Mouse (Mus musculus) spleen, adult 18-20 months (tissue): ENCODE measurements around the gene Ccpg1.
A peak's percentile ranks its signal among the peaks of the same experiment; 100 is the strongest.

Source experiments
- DNase-seq, 2 experiments: peaks; one replicate each; pipeline ENCODE4 v3.0.0; 2022; ENCODE audit warnings: mixed read lengths in 2 of 2

The Ccpg1 gene

GRCm38 (mm10) chr9:72996806-72997205 is 11.6 kb downstream of the Ccpg1 start:
- DNase-seq = no peak

DNA sequence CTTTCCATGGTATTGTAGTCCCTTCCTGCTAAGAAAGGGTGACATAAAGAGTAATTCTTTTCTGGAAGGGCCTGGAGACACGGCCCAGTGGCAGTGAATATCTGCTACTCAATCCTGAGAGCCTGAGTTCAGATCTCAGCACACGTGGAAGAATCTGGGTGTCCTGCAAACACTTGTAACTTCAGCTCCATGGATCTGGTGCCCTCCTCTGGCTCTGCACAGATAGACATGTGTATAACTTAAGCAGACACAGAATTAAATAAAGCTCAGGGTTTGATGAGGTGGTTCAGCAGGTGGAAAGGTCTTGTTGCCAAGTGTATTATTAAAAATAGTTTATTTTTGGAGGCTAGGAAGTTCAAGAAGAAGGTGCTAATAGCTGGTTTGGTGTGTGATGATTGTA is 15.3 kb downstream of the Ccpg1 start:
- no peak for DNase-seq

DNA sequence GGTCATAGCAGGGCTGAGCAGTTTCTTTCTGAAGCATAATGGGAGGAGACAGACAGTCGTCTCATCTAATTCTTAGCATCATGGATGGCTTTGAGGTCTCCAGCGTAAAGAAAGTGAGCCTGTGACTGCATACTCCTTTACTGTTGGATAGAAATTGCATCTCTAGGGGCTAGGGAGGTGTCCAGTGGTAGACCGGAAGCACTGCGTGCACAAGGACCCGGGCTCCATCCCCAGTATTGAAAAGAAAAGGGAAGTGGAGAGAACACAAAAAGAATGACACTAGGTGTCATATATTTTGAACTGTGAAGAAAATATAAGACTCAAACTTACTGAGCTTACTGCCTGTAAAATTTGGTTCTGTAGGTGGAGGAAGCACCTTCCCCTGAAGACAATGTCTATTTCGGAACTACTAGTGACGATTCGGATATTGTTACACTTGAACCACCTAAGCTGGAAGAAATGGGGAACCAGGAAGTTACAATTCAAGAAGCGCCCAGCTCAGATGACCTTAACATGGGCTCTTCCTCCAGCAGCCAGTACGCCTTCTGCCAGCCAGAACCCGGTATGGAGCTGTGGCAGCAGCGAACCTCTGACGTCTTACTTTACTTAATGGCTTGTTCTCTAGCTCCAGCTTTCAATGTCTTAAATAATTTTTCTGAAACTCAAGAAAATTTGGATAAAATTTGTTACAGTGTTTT is 16.2 kb downstream of the Ccpg1 start:
- no peak for DNase-seq

DNA sequence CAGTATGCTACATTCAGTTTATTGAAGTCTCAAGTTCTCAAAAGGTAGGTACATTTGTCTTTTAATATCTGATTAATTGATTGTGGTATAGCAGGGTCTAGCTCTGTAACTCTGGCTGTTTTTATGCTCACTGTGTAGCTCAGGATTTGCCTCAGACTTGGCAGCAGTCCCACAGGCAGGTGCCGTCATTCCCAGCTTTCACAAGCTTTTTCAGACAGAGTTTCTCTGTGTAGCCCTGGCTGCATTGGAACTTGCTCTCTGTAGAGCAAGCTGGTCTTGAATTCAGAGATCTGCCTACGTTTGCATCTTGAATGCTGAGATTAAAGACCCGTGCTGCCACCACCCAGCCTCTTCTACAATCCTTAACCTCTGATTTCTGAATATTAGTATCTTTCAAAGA is 16.9 kb downstream of the Ccpg1 start:
- DNase-seq = no peak

DNA sequence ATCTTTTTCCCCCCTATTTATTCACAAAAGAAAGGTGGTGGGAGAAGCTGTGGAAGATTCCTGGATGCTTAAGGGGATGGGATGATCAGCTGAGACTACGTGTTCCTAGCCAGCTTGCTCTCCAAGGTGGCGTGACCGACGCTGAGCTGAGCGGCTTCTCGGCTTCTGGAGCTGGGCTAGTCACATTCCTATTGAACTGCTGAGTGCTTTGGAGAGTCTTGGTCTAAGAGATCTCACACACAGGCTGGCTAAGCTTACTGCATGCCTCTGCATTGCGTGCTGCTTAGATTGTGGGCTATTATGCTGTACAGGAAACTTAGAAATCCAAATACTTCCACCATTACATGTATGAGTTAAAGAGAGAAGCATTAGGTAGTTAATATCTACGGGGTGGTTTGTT is 18.8 kb downstream of the Ccpg1 start:
- DNase-seq = no peak

GRCm38 (mm10) chr9:73005106-73005505 is 19.9 kb downstream of the Ccpg1 start:
- DNase-seq = no peak

GRCm38 (mm10) chr9:73006175-73006574 is 20.9 kb downstream of the Ccpg1 start:
- DNase-seq = no peak

GRCm38 (mm10) chr9:73008384-73008783 is 23.2 kb downstream of the Ccpg1 start:
- DNase-seq = no peak

DNA sequence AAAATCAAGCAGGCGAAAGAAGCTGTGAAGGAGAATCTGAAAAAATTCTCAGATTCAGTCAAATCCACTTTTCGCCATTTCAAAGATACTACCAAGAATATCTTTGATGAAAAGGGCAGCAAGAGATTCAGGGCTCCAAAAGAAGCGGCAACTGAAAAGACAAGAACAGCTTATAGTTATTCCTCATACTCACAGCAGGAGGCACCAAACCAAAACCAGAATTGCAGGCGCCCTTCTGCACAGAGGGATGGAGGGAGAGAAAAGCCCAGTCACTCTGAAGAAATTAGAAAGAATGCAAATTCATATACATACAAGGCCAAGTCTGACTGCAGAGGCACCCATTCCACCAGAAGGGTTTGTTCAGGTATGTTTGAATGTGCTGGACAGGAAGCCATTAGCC is 27.4 kb downstream of the Ccpg1 start:
- no peak for DNase-seq

- no peak for DNase-seq
These were observed 29.5 kb downstream of the Ccpg1 start for GRCm38 (mm10) chr9:73014724-73015123.

- no peak for DNase-seq
These were observed 34.6 kb downstream of the Ccpg1 start for GRCm38 (mm10) chr9:73019841-73020240.

DNA sequence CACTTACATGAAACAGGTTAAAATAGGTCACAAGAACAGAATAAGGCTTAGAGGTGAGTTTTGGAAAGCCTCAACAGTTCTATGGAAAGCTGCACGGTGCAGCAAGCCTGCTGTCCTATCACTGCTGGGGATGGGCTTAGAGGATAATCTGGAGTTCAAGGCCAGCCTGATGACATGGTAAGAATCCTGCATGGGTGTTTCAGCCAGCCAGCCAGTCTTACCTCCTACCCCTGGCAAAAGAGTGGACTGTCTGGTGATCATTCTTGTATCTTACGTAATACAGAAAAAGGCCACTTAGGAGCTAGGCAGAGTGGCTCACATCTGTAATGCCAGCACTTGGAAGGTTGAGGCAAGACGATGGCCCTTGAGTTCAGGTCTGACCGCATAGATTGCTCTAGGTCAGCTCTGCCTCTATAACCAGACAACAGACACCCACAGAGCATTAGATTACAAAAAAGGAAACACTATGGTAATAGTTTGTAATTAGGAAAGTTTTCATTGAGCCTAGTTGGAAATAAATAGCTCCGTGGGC is 35.4 kb downstream of the Ccpg1 start:
- DNase-seq = no peak

- DNase-seq = no peak
These were observed 40.8 kb downstream of the Ccpg1 start for GRCm38 (mm10) chr9:73025818-73026636.

GRCm38 (mm10) chr9:73030443-73030842 is 45.2 kb downstream of the Ccpg1 start:
- DNase-seq = no peak

DNA sequence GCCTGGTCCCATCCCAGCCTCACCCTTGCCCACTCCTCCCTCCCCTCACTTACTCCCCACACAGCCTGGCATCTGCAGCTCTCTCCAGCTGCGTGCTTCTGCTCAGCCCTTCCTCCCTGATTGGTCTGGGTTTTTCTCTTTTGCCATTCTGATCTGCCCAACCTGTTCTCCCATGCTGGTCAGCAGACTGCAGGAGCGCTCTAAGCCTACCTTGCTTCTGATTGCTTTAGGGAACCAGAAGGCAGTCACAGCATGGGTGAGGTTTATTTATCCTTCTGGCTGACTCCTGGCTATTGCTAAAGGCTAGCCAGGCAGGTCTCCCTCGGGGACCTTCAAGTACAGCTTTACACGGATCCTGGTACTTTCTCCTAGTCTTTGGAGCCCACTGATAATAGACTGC is 46.2 kb downstream of the Ccpg1 start:
- DNase-seq = no peak

DNA sequence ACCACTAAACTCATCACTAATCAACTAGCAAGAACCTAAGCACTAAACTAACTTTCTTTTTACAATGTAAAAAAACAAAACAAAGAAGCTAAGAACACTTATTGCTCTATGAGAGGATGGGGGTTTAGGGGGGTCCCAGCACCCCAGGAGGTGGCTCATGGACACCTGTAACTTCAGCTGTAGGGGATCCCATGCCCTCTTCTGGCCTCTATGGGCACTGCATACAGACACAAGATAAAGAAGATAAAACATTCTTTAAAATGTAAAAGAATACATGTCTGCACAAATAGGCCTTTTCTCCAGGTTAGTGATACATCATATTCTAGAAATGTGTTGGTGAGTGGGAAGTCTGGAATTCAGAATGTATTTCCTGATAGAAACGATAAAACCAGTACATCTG is 48.2 kb downstream of the Ccpg1 start:
- no peak for DNase-seq

GRCm38 (mm10) chr9:73039222-73039945 is 54.2 kb downstream of the Ccpg1 start:
- peak; percentile 84 to 91 for DNase-seq

- DNase-seq = no peak
These were observed 54.9 kb downstream of the Ccpg1 start, which contains the start of gene Pigb for GRCm38 (mm10) chr9:73040080-73040479. TSS of gene Pigb (minus strand) at chr9:73040378.

GRCm38 (mm10) chr9:73044146-73045079 is 59.2 kb downstream of the Ccpg1 start, which contains the start of gene Rab27a:
TSS of gene Rab27a (plus strand) at chr9:73044854.
- DNase-seq = peak; percentile 66 to 83

DNA sequence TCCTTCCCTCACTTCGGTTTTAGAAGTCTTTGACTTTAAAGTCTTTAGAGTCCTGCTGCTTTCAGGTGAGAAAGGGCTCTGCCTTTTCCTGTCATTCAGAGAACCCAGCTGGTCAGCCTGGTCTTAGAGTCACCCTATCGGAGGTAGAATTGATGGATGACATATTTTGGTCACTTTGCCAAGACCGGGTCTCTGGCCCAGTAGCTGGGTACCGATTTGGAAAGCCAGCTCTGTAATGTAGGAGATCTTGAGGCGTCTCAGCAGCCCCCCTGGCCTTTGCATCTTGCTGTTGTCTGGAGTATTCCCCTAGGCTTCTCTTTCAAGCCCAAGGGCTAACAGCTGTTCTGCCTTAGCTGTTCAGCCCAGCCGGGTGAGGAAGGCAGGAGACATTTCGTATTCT is 60.0 kb downstream of the Ccpg1 start:
- DNase-seq = no peak

DNA sequence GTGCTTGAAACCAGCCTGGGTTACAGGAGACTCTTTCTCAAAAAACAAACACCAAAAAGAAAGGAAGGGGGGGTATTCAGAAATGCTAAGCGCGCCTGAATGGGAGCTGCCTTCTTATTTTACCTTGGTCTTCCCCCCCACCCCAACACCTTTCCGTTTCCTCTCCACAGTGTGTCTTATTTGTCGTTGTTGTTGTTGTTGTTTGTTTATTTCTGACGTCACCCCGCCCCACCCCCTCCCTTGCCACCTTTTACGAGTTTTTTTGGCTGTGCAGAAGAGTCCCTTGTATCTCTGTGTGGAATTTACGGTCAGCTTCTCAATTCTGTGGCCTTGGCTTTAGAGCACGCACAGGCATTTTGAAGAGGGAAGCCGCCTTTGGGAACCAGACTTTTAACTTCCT is 60.5 kb downstream of the Ccpg1 start:
- DNase-seq = no peak

GRCm38 (mm10) chr9:73047906-73048305 is 62.7 kb downstream of the Ccpg1 start:
- no peak for DNase-seq
